Mouse (Mus musculus) megakaryocyte, embryonic 14.5 days (primary cell): ENCODE data around the gene As3mt.

ENCODE experiments used
- FLI1 ChIP-seq: IDR thresholded peaks from 2 replicates; pipeline ENCODE4 v1.6.1; 2012; ENCODE audit warnings: low read length, inconsistent platforms, mixed read lengths
- GATA1 ChIP-seq: IDR thresholded peaks from 3 replicates; pipeline ENCODE4 v1.6.1; 2012; ENCODE audit warnings: mixed read lengths, low read length, inconsistent platforms, borderline replicate concordance

DNA sequence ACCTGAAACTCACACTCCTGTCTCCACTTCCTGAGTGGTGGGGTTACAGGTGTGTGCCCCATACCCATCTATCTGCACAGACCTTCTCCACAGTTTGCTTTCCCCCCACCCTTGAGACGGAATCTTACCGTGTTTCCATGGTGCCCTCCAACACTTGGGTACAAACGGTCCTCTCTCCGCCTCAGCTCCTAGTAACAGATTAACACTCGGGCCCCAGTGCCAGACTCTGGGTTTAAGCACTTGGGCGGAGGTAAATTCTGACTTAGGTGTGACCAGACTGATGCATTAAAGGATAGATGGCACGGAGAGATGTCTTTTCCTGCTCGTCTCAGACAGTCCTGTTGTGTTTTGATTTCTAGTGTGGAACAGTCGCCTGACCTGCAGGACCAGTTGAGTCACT, 6.1 kb upstream of the As3mt start:
- TF ChIP-seq GATA1 (no peak), FLI1 (no peak)
